Mouse (Mus musculus): ENCODE measurements around the gene Pcif1.
A peak's percentile ranks its signal among the peaks of the same experiment; 100 is the strongest.
"Not testable (repeated sequence)": the region's sequence is repeated elsewhere in the genome, so short reads cannot be mapped to it uniquely, and the experiment has no call there.

Gene Pcif1

GRCm38 (mm10) chr2:164866741-164867551, 12.2 kb upstream of the Pcif1 start:
- DNase-seq (ENCODE audit: low read depth, low spot score), result peak; percentile 94

- peak; percentile 88 for DNase-seq (ENCODE audit: low read depth, low spot score)
Observed at GRCm38 (mm10) chr2:164867566-164867965, 11.5 kb upstream of the Pcif1 start.

GRCm38 (mm10) chr2:164868491-164868890, 10.6 kb upstream of the Pcif1 start:
- no peak for DNase-seq (ENCODE audit: low read depth, low spot score)

GRCm38 (mm10) chr2:164871602-164872303, 7.4 kb upstream of the Pcif1 start:
- DNase-seq (ENCODE audit: low read depth, low spot score), result peak; percentile 65

- no peak for DNase-seq (ENCODE audit: low read depth, low spot score)
Observed at GRCm38 (mm10) chr2:164873621-164874020, 5.5 kb upstream of the Pcif1 start.

GRCm38 (mm10) chr2:164874239-164874769, 4.8 kb upstream of the Pcif1 start:
- DNase-seq (ENCODE audit: low read depth, low spot score), result peak; percentile 70

GRCm38 (mm10) chr2:164875648-164876047, 3.5 kb upstream of the Pcif1 start:
- not testable (repeated sequence) for DNase-seq (ENCODE audit: low read depth, low spot score)

GRCm38 (mm10) chr2:164877376-164878215, 1.5 kb upstream of the Pcif1 start:
- DNase-seq (ENCODE audit: low read depth, low spot score), result peak; percentile 48

GRCm38 (mm10) chr2:164878509-164879227, 436 bp upstream of the Pcif1 start:
- peak; percentile 79 for DNase-seq (ENCODE audit: low read depth, low spot score)

- DNase-seq (ENCODE audit: low read depth, low spot score), result peak; percentile 97
Observed at GRCm38 (mm10) chr2:164879568-164880277, 619 bp downstream of the Pcif1 start.

GRCm38 (mm10) chr2:164882619-164883018, 3.5 kb downstream of the Pcif1 start:
- no peak for DNase-seq (ENCODE audit: low read depth, low spot score)

- DNase-seq (ENCODE audit: low read depth, low spot score), result no peak
Observed at GRCm38 (mm10) chr2:164885788-164886187, 6.7 kb downstream of the Pcif1 start.

- no peak for DNase-seq (ENCODE audit: low read depth, low spot score)
Observed at GRCm38 (mm10) chr2:164886617-164887016, 7.5 kb downstream of the Pcif1 start.

- no peak for DNase-seq (ENCODE audit: low read depth, low spot score)
Observed at GRCm38 (mm10) chr2:164888996-164889395, 9.9 kb downstream of the Pcif1 start.

- DNase-seq (ENCODE audit: low read depth, low spot score), result no peak
Observed at GRCm38 (mm10) chr2:164889960-164890359, 10.9 kb downstream of the Pcif1 start.

- DNase-seq (ENCODE audit: low read depth, low spot score), result no peak
Observed at GRCm38 (mm10) chr2:164890411-164891049, 11.4 kb downstream of the Pcif1 start.

- DNase-seq (ENCODE audit: low read depth, low spot score), result no peak
Observed at GRCm38 (mm10) chr2:164891056-164891834, 12.1 kb downstream of the Pcif1 start.

- DNase-seq (ENCODE audit: low read depth, low spot score), result no peak
Observed at GRCm38 (mm10) chr2:164891908-164892695, 13.0 kb downstream of the Pcif1 start.

Data from R1 (cell line).